Mouse (Mus musculus) G1E (cell line): ENCODE measurements around the gene Tmem88b.

Experiments used
- CTCF ChIP-seq: IDR thresholded peaks from 2 replicates; pipeline ENCODE4 v1.5.1; 2012; ENCODE audit warnings: low read depth, low read length, inconsistent platforms, mixed read lengths
- GATA1 ChIP-seq: IDR thresholded peaks from 2 replicates; pipeline ENCODE4 v1.6.1; 2012; ENCODE audit warnings: borderline replicate concordance, low read length, inconsistent platforms, mixed read lengths
- POLR2AphosphoS5 ChIP-seq: IDR thresholded peaks from 2 replicates; pipeline ENCODE4 v1.6.1; 2012; ENCODE audit warnings: low read depth, low read length, inconsistent platforms; ENCODE audit not compliant: insufficient replicate concordance

DNA sequence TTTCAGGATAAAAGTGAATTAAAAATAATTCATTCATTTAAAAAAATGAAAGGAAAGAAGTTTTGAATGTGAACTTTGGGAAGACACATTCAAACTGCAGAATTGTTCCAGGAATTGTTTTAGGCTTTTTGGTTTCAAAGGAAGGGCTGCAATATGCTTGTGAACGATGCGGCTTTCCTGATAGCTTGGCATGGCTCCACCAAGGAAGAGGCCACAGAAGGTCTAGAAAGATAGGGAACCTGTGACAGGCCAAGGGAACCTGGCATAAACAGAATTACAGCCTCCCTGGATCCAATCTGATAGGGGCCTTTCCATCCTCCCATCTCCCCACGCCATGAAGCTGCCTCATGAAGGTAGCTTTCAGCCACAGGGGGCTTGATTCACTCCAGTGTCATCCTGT is 2.6 kb upstream of the Tmem88b start:
- TF ChIP-seq CTCF (no peak), POLR2AphosphoS5 (no peak), GATA1 (no peak)
